ENCODE assay signal across 12 mouse cellular contexts in genomic region chr12:12898356-12899126, GRCm38 (mm10). TPM values are rescaled to one million over a fixed set of nuclear protein-coding genes. Genes with fewer than 3 reads are reported as not detected.
DNase-seq lines count a peak whose midpoint lies in the region; ATAC-seq and TF ChIP-seq lines count a peak whose summit lies in the region.
"Had no signal": no experiment of that assay in that cellular context is flagged by ENCODE, and none has a peak within 500 bp of the region (broad histone marks: within the 10 kb centered on the region; RNA-seq: fewer than 3 reads in every experiment).

No protein-coding gene starts in this region.

- no peak for TF ChIP-seq POLR2A in brain, embryonic 14.5 days (IDR thresholded peaks at IDR 0.05; ENCODE audit: borderline replicate concordance, extremely low read depth, insufficient read depth, insufficient read length, poor library complexity, severe bottlenecking)
- no peak for TF ChIP-seq POLR2A in cerebellum, adult 2 months (IDR thresholded peaks at IDR 0.05; ENCODE audit: borderline replicate concordance, insufficient read depth, low read length)

- H3K9ac ChIP-seq in limb, embryonic 13.5 days: no peak overlapping the region
- H3K9ac ChIP-seq in embryonic facial prominence, embryonic 14.5 days (ENCODE audit: low read depth, low read length): no peak overlapping the region
- H3K9ac ChIP-seq in kidney, postnatal 0 days (ENCODE audit: low read depth, low read length): no peak overlapping the region
- H3K9ac ChIP-seq: neural tube, embryonic 13.5 days had no signal

- WGBS in limb, embryonic 13.5 days: 62% methylated on average over 2 of the region's 2 CpGs
- WGBS in limb, embryonic 10.5 days: 64% methylated on average over 2 of the region's 2 CpGs
- WGBS in embryonic facial prominence, embryonic 14.5 days: 48% methylated on average over 2 of the region's 2 CpGs
- WGBS in kidney, postnatal 0 days: 35% methylated on average over 2 of the region's 2 CpGs
- WGBS in cerebellum, adult 2 months: 42% methylated on average over 2 of the region's 2 CpGs

- no peak for TF ChIP-seq CTCF in brain, embryonic 14.5 days (IDR thresholded peaks at IDR 0.05; ENCODE audit: borderline replicate concordance, extremely low read depth, insufficient read depth, insufficient read length)
- no peak for TF ChIP-seq CTCF in kidney, postnatal 0 days (IDR thresholded peaks at IDR 0.05; ENCODE audit: low read depth)
- no peak for TF ChIP-seq CTCF in cerebellum, adult 2 months (IDR thresholded peaks at IDR 0.05; ENCODE audit: borderline replicate concordance, insufficient read depth, low read depth, low read length)

- peak overlapping the region; percentile 15; the same call in 1 of the 2 replicates for H3K27ac ChIP-seq in limb, embryonic 13.5 days
- no peak overlapping the region for H3K27ac ChIP-seq in limb, embryonic 10.5 days
- no peak overlapping the region for H3K27ac ChIP-seq in embryonic facial prominence, embryonic 14.5 days (replicated peaks; ENCODE audit: low read depth, low read length)
- H3K27ac ChIP-seq in kidney, postnatal 0 days: peak overlapping the region; percentile 71
- no peak overlapping the region for H3K27ac ChIP-seq in cerebellum, adult 2 months (ENCODE audit: insufficient read depth, low read length)
- H3K27ac ChIP-seq: heart, adult 2 months; neural tube, embryonic 13.5 days had no signal

- H3K4me2 ChIP-seq in limb, embryonic 13.5 days (replicated peaks): no peak overlapping the region
- H3K4me2 ChIP-seq in embryonic facial prominence, embryonic 14.5 days (ENCODE audit: low read depth, low read length): no peak overlapping the region
- no peak overlapping the region for H3K4me2 ChIP-seq in kidney, postnatal 0 days (ENCODE audit: low read length)
- H3K4me2 ChIP-seq: neural tube, embryonic 13.5 days had no signal

- H3K4me1 ChIP-seq in limb, embryonic 13.5 days: 0 out of 2 replicates have a peak, but pooled peaks cover 4% of the 10 kb centered on the region
- H3K4me1 ChIP-seq in limb, embryonic 10.5 days: no peaks in the 10 kb centered on the region
- H3K4me1 ChIP-seq in embryonic facial prominence, embryonic 14.5 days (ENCODE audit: control insufficient read depth, insufficient read depth, low read length): no peaks in the 10 kb centered on the region
- H3K4me1 ChIP-seq in kidney, postnatal 0 days (replicated peaks; ENCODE audit: insufficient read depth, low read length): no peaks in the 10 kb centered on the region
- no peaks in the 10 kb centered on the region for H3K4me1 ChIP-seq in cerebellum, adult 2 months (ENCODE audit: control insufficient read depth, insufficient read depth, low read length)

- H3K27me3 ChIP-seq in limb, embryonic 13.5 days: no peaks in the 10 kb centered on the region
- H3K27me3 ChIP-seq in limb, embryonic 10.5 days (ENCODE audit: low read depth, poor library complexity, severe bottlenecking): no peaks in the 10 kb centered on the region
- H3K27me3 ChIP-seq in embryonic facial prominence, embryonic 14.5 days (replicated peaks; ENCODE audit: control insufficient read depth, insufficient read depth, low read length): no peaks in the 10 kb centered on the region
- no peaks in the 10 kb centered on the region for H3K27me3 ChIP-seq in kidney, postnatal 0 days (ENCODE audit: insufficient read depth, low read length)
- no peaks in the 10 kb centered on the region; the same call in 1 of the 2 replicates for H3K27me3 ChIP-seq in cerebellum, adult 2 months (ENCODE audit: control insufficient read depth, insufficient read depth, low read length)
- H3K27me3 ChIP-seq: neural tube, embryonic 13.5 days had no signal

- no peak for ATAC-seq in limb, embryonic 13.5 days (ENCODE audit: low FRiP score, low read depth)
- ATAC-seq in embryonic facial prominence, embryonic 14.5 days (ENCODE audit: low read depth): peak; percentile 26; the same call in 1 of the 2 replicates
- ATAC-seq in kidney, postnatal 0 days (replicated peaks; ENCODE audit: low FRiP score, low read depth): 0 out of 2 replicates have a peak, but pooled peaks have one; percentile 40
- ATAC-seq: CD4-positive, CD25-positive, alpha-beta regulatory T cell, adult 4 months had no signal

- no peaks in the 10 kb centered on the region for H3K9me3 ChIP-seq in limb, embryonic 13.5 days
- H3K9me3 ChIP-seq in limb, embryonic 10.5 days (replicated peaks): no peaks in the 10 kb centered on the region
- no peaks in the 10 kb centered on the region for H3K9me3 ChIP-seq in embryonic facial prominence, embryonic 14.5 days (ENCODE audit: control insufficient read depth, low read length)
- H3K9me3 ChIP-seq in kidney, postnatal 0 days (replicated peaks; ENCODE audit: low read length): no peaks in the 10 kb centered on the region
- H3K9me3 ChIP-seq: neural tube, embryonic 13.5 days had no signal

- no peak overlapping the region for H3K4me3 ChIP-seq in limb, embryonic 13.5 days
- H3K4me3 ChIP-seq in limb, embryonic 10.5 days: no peak overlapping the region
- no peak overlapping the region for H3K4me3 ChIP-seq in embryonic facial prominence, embryonic 14.5 days (ENCODE audit: low read depth, low read length)
- no peak overlapping the region for H3K4me3 ChIP-seq in kidney, postnatal 0 days (replicated peaks; ENCODE audit: low read depth, low read length)
- no peak overlapping the region for H3K4me3 ChIP-seq in cerebellum, adult 2 months (replicated peaks; ENCODE audit: insufficient read depth, low read depth, low read length)
- H3K4me3 ChIP-seq: heart, adult 2 months; neural tube, embryonic 13.5 days had no signal

- H3K36me3 ChIP-seq in limb, embryonic 13.5 days: no peaks in the 10 kb centered on the region
- H3K36me3 ChIP-seq in limb, embryonic 10.5 days: no peaks in the 10 kb centered on the region
- no peaks in the 10 kb centered on the region for H3K36me3 ChIP-seq in embryonic facial prominence, embryonic 14.5 days (ENCODE audit: control insufficient read depth, insufficient read depth, low read length)
- no peaks in the 10 kb centered on the region for H3K36me3 ChIP-seq in kidney, postnatal 0 days (ENCODE audit: insufficient read depth, low read length)
- H3K36me3 ChIP-seq: neural tube, embryonic 13.5 days had no signal

- no peak for DNase-seq in limb, embryonic 10.5 days (ENCODE audit: low spot score)
- DNase-seq in brain, embryonic 14.5 days (ENCODE audit: low read depth): peak; percentile 63
- peak; percentile 70 for DNase-seq in embryonic facial prominence, embryonic 14.5 days (ENCODE audit: low spot score)
- no peak for DNase-seq in kidney, postnatal 0 days (ENCODE audit: low spot score)
- DNase-seq in cerebellum, adult 2 months: no peak
- no peak for DNase-seq in spleen, adult 12 weeks (ENCODE audit: low spot score)
- DNase-seq: adrenal gland, adult 8-10 months; cerebellum, adult 9-10 months; heart, adult 2 months had no signal

RNA-seq across cellular contexts. Expression of gene Mycn, which starts 43.2 kb away (rescaled TPM):
- polyA plus RNA-seq in limb, embryonic 13.5 days (2015; fragmentation: Nextera tagmentation; extraction: Ambion mirVana): 47.8 and 51.1 TPM in 2 replicates
- 153 and 241 TPM in 2 replicates for polyA plus RNA-seq in limb, embryonic 10.5 days (2016; fragmentation: Nextera tagmentation; extraction: Ambion mirVana)
- 57.0 and 85.2 TPM in 2 replicates for polyA plus RNA-seq in brain, embryonic 14.5 days (2012; rRNA removed)
- polyA plus RNA-seq in embryonic facial prominence, embryonic 14.5 days (2014; fragmentation: Nextera tagmentation; extraction: Ambion mirVana): 17.0 and 23.4 TPM in 2 replicates
- 76.7 and 86.9 TPM in 2 replicates for polyA plus RNA-seq in kidney, postnatal 0 days (2015; fragmentation: Nextera tagmentation; extraction: Ambion mirVana)
- polyA plus RNA-seq in cerebellum, adult 2 months (2012; rRNA removed): 3.8 and 4.2 TPM in 2 replicates
- polyA plus RNA-seq: CD4-positive, CD25-positive, alpha-beta regulatory T cell, adult 4 months had no signal

Comparison
In these comparisons a context has a peak if more than half of its experiments do, and no peak if none do; other contexts are left out.
1. H3K27ac ChIP-seq: peak in limb, embryonic 13.5 days (single experiment) and kidney, postnatal 0 days (single experiment); none in limb, embryonic 10.5 days (single experiment), embryonic facial prominence, embryonic 14.5 days (single experiment) and cerebellum, adult 2 months (single experiment).
2. DNase-seq: peak in brain, embryonic 14.5 days (single experiment) and embryonic facial prominence, embryonic 14.5 days (single experiment); none in limb, embryonic 10.5 days (single experiment), kidney, postnatal 0 days (single experiment), cerebellum, adult 2 months (0 of 2) and spleen, adult 12 weeks (single experiment).